Mouse (Mus musculus): ENCODE data around the gene Pbx3. TPM values are rescaled to one million over a fixed set of nuclear protein-coding genes. Genes with fewer than 3 reads are reported as not detected.

Pbx3 gene
- total RNA-seq (2014; rRNA removed) (92.5 and 96.8 TPM in 2 replicates), polyA plus RNA-seq (2015; fragmentation: Nextera tagmentation; extraction: Ambion mirVana) (65.9 and 77.0 TPM in 2 replicates)

DNA sequence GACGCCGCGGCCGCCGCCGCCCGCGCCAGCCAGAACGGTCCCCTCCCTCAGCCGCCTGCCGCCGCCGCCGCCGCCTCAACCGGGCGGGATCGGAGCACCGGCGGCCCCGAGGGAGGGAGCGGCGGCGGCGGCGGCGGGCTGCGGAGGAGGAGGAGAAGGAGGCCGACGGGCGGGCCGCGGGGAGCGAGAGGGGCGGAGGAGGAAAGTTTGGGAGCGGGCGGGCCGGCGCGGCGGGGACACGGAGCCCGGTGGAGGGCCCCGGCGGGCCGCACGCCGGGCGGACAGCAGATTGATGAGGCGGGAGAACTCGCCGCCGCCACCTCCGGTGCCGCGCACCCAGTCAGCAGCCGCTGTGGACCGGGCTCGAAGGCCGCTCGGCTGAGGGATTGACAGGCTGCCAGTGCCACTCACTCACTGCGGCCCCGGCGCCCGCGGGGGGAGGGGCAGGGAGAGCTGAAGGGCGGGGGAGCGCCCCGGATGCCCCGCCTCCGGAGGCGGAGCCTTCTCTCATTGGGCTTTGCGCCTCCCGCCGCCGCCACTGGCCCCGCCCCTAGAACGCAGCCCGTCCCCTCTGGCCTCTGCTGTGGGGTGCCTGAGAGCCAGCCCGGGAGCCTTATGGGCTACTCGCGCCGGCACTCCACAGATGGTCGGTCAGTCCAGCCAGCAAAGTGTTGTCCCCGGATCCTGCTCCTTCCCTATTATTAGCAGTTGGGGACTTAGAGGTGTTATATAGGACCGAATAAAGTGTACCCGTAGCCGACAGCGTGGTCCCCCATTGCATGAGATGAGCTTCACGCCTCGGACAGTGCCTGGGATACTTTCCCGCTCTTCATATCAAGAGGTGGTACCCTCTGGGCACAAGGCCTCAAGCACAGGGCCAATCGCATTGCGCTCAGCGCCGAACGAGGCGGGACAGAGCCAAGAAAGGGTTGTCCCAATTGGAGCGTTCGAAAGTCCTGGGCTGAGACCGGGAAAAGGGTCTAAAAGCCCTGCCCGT is at the start of gene Pbx3:
TSS of gene Pbx3 (minus strand) at position 838 of the 997 bp plus-strand sequence.
- Histone ChIP-seq H3K4me1 (ENCODE audit: insufficient read depth, low read length) (no peaks in the 10 kb centered on the region), H3K27ac (peak within 1 kb of the TSS; percentile 91), H3K4me2 (ENCODE audit: low read depth, low read length) (peak within 1 kb of the TSS; percentile 90), H3K27me3 (ENCODE audit: insufficient read depth, low read length) (no peaks in the 10 kb centered on the region), H3K9ac (replicated peaks; ENCODE audit: low read length) (peak within 1 kb of the TSS; percentile 82), H3K36me3 (ENCODE audit: insufficient read depth, low read length) (no peaks in the 10 kb centered on the region), H3K9me3 (ENCODE audit: low read length) (no peaks in the 10 kb centered on the region), H3K4me3 (ENCODE audit: low read length) (peak within 1 kb of the TSS; percentile 84)
- TF ChIP-seq CTCF (IDR thresholded peaks at IDR 0.05; ENCODE audit: low read depth), result no peak
- ATAC-seq, result peak; percentile 95
- peak; percentile 98 for DNase-seq (ENCODE audit: low spot score)
- WGBS, result under 1% methylated on average over 62 of the region's 102 CpGs

DNA sequence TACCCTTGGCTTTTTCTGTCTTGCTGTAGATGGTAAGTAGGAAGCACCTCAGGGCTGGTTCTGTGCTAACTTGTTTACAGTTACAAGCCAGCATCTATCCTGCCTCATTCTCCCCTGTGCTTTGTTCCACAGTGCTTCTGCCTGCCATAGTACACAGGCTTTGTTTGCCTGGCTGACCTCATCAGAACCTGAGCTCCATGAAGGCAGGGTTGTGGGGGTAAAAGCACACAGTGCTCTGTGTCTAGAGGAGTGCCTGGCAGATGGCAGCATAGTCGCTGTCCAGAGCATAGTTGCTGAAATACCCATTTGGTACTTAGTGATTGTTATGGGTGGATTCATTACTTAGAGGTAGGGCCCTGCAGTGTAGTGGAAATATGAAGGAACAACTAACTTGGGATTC is 47.3 kb upstream of the Pbx3 start:
- DNase-seq (ENCODE audit: low spot score), result no peak
- Histone ChIP-seq H3K9ac (replicated peaks; ENCODE audit: low read length) (no peak overlapping the region), H3K9me3 (ENCODE audit: low read length) (no peaks in the 10 kb centered on the region), H3K36me3 (ENCODE audit: insufficient read depth, low read length) (peaks cover 4% of the 10 kb centered on the region; the same call in 1 of the 2 replicates), H3K27ac (no peak overlapping the region), H3K27me3 (ENCODE audit: insufficient read depth, low read length) (no peaks in the 10 kb centered on the region), H3K4me1 (ENCODE audit: insufficient read depth, low read length) (no peaks in the 10 kb centered on the region), H3K4me3 (ENCODE audit: low read length) (no peak overlapping the region), H3K4me2 (ENCODE audit: low read depth, low read length) (no peak overlapping the region)
- TF ChIP-seq CTCF (IDR thresholded peaks at IDR 0.05; ENCODE audit: low read depth), result no peak
- ATAC-seq, result no peak
- 57% methylated on average over 1 of the region's 1 CpGs for WGBS

DNA sequence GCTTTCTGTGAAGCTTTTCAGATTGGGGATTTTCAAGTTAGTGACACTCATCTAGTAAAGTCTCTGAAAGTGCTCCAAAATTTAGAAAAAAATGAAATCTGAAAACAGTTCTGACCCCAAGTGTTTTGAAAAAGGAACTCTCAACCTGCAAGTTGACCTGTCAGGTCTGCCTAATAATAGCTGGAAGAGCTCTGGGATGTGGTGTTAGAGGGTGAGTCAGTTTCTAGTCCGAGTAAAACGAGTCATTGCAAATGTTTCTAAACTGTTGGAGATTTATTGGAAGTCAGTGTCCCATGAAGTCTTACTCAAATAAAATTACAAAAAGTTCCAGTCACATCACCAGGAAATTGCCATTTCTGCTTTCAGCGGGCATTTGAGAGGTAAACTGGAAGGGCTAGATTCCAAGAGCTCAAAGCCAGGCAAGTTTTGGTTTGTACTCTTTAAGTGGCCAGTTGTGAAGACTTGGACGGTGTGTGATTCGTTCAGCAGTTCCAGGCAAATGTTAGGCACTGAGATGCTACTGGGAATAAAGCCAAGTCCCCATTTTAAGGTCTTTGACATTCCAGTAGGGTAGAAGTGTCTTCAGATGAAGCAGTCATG is 36.9 kb upstream of the Pbx3 start:
- H3K4me3 ChIP-seq (ENCODE audit: low read length), result no peak overlapping the region
- H3K9me3 ChIP-seq (ENCODE audit: low read length), result no peaks in the 10 kb centered on the region
- no peak overlapping the region for H3K9ac ChIP-seq (replicated peaks; ENCODE audit: low read length)
- TF ChIP-seq CTCF (IDR thresholded peaks at IDR 0.05; ENCODE audit: low read depth), result no peak
- ATAC-seq, result no peak
- no peak overlapping the region for H3K27ac ChIP-seq
- H3K4me2 ChIP-seq (ENCODE audit: low read depth, low read length), result no peak overlapping the region
- peaks cover 10% of the 10 kb centered on the region for H3K4me1 ChIP-seq (ENCODE audit: insufficient read depth, low read length)
- no peaks in the 10 kb centered on the region for H3K27me3 ChIP-seq (ENCODE audit: insufficient read depth, low read length)
- no peaks in the 10 kb centered on the region for H3K36me3 ChIP-seq (ENCODE audit: insufficient read depth, low read length)
- peak; percentile 30 for DNase-seq (ENCODE audit: low spot score)
- WGBS, result 68% methylated on average over 5 of the region's 5 CpGs

DNA sequence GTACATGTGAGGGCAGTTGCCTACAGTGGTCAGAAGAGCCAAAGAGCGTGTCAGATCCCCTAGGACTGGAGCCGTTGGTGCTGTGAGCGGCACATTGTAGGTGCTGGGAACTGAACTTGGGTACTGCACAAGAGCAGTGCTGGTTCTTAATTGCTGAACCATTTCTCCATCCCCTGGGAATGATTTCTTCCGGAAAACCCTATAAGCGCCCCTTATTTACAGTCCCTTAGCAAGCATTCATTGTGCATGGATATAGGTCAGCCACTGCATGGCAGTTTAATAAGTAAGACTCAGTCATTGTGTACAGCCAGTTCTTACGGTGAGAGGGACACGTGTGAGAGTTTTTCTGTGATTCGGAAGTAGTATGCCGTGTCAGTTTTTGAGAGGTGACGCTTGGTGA is 35.4 kb upstream of the Pbx3 start:
- TF ChIP-seq CTCF (IDR thresholded peaks at IDR 0.05; ENCODE audit: low read depth), result no peak
- Histone ChIP-seq H3K9ac (replicated peaks; ENCODE audit: low read length) (no peak overlapping the region), H3K4me1 (ENCODE audit: insufficient read depth, low read length) (peaks cover 10% of the 10 kb centered on the region), H3K27me3 (ENCODE audit: insufficient read depth, low read length) (no peaks in the 10 kb centered on the region), H3K36me3 (ENCODE audit: insufficient read depth, low read length) (no peaks in the 10 kb centered on the region), H3K4me2 (ENCODE audit: low read depth, low read length) (no peak overlapping the region), H3K27ac (no peak overlapping the region), H3K9me3 (ENCODE audit: low read length) (no peaks in the 10 kb centered on the region), H3K4me3 (ENCODE audit: low read length) (no peak overlapping the region)
- no peak for DNase-seq (ENCODE audit: low spot score)
- ATAC-seq, result no peak
- WGBS, result 89% methylated on average over 10 of the region's 10 CpGs

DNA sequence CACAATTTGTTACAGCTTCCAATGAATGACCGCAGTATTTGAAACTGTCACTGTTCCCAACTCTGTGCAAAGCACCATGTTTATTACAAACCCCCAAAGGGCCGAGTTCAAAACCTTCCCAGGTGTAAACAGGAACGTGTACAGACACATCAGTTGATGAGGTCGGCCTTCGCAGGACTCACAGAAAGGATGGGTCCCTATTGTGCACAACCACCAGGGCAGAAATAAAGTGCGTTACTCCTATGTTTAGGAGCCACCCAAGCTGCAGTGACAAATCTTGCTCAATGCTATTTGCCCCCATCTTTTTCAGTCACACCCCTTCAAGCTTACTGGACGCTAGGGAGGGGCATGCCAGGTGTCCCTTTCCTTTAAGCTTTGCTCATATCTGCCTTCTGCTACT is 34.7 kb upstream of the Pbx3 start:
- Histone ChIP-seq H3K27me3 (ENCODE audit: insufficient read depth, low read length) (no peaks in the 10 kb centered on the region), H3K4me1 (ENCODE audit: insufficient read depth, low read length) (peaks cover 10% of the 10 kb centered on the region), H3K27ac (no peak overlapping the region), H3K9ac (replicated peaks; ENCODE audit: low read length) (peak overlapping the region; percentile 86), H3K9me3 (ENCODE audit: low read length) (no peaks in the 10 kb centered on the region), H3K4me2 (ENCODE audit: low read depth, low read length) (peak overlapping the region; percentile 73), H3K4me3 (ENCODE audit: low read length) (peak overlapping the region; percentile 91), H3K36me3 (ENCODE audit: insufficient read depth, low read length) (no peaks in the 10 kb centered on the region)
- no peak for DNase-seq (ENCODE audit: low spot score)
- TF ChIP-seq CTCF (IDR thresholded peaks at IDR 0.05; ENCODE audit: low read depth), result no peak
- WGBS, result 32% methylated on average over 7 of the region's 7 CpGs
- no peak for ATAC-seq

DNA sequence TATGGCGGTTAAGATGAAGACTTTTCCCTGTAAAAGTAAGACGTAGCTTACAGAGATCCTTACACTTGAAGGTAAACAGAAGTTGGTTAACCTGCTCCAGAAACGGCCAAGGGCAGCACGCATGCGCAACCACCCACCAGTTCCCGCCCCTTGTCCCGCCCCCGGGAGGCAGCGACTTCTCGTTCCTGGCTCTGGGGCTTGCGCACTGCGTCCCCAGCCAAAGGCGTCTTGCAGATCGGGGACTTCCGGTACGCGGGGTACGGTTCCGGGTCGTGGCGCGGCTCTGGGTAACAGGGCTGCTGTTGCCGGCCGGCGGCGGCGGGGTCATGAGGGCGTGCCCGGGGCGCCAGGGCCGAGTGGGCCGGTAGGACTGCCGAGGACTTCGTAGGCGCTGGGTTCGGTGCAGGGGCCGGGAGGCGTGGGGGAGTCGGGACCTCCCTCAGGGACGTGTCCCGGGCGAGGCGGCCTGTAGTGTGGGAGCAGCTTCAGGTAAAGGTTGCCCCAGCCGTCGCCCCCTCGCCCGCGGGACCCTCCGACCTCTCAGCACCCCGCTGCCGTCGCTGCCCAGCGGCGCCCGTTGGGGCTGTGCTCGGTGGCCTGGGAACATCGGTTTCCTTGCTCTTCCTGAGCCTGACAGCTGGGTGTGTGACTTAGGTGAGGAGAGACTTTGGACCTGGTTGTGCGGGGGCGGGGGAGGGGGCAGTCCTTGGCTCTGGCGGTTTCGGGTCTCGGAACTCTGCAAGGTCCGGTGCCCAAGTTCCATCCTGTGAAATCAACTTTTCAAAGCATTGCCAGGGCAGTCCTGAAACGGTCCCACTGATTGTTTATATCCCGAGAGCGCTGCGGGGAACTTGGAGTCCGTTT is 33.9 kb upstream of the Pbx3 start, which contains the start of gene Mapkap1:
TSS of gene Mapkap1 (plus strand) at position 171 of the 864 bp plus-strand sequence.
- Histone ChIP-seq H3K4me2 (ENCODE audit: low read depth, low read length) (peak within 1 kb of the TSS; percentile 73), H3K27me3 (ENCODE audit: insufficient read depth, low read length) (no peaks in the 10 kb centered on the region), H3K4me3 (ENCODE audit: low read length) (peak within 1 kb of the TSS; percentile 91), H3K9me3 (ENCODE audit: low read length) (no peaks in the 10 kb centered on the region), H3K4me1 (ENCODE audit: insufficient read depth, low read length) (peaks cover 10% of the 10 kb centered on the region), H3K27ac (peak within 1 kb of the TSS; percentile 77; the same call in 1 of the 2 replicates), H3K36me3 (ENCODE audit: insufficient read depth, low read length) (no peaks in the 10 kb centered on the region), H3K9ac (replicated peaks; ENCODE audit: low read length) (peak within 1 kb of the TSS; percentile 86)
- peak; percentile 98 for DNase-seq (ENCODE audit: low spot score)
- WGBS, result under 1% methylated on average over 68 of the region's 68 CpGs
- peak; percentile 98 for ATAC-seq
- no peak for TF ChIP-seq CTCF (IDR thresholded peaks at IDR 0.05; ENCODE audit: low read depth)

Data from hindbrain, postnatal 0 days (tissue).